Mouse (Mus musculus) liver (tissue): ENCODE results near the gene Aldh1l1.

Experiments
- DNase-seq: peaks from one replicate; pipeline ENCODE4 v3.0.0-alpha.2; 2020; ENCODE audit warnings: mixed read lengths

The Aldh1l1 gene

GRCm38 (mm10) chr6:90509085-90509484, 22.9 kb downstream of the Aldh1l1 start:
- DNase-seq = no peak

GRCm38 (mm10) chr6:90512416-90512815, 26.2 kb downstream of the Aldh1l1 start:
- DNase-seq = no peak

- no peak for DNase-seq
Observed at GRCm38 (mm10) chr6:90513074-90513856, 27.0 kb downstream of the Aldh1l1 start.

- DNase-seq = peak; percentile 29
Observed at GRCm38 (mm10) chr6:90514369-90514768, 28.1 kb downstream of the Aldh1l1 start.

DNA sequence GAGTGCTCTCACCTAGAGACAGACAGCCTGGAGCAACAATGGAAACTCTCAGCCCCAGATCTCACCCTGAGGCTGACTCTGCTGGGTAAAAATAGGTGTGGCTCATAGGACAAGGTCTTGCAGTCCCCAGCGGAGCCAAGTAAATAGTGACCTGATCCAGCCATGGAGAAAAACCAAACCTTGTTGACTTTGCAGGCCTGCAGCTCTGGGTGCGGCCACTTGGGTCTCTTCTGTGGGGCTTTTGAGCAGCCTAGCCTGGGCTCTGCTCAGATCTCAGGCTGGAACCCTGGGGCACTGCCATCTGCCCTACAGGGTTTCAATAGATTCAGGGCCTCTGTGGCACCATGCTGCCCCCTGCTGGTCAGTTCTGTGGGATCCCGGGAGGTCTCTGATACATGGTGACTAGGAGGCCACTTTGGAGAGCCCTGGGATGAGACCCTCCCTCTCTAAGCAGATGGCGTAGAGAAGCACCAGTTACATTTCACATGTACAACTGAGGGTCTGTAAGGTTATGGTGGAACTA, 28.7 kb downstream of the Aldh1l1 start:
- DNase-seq = peak; percentile 70

DNA sequence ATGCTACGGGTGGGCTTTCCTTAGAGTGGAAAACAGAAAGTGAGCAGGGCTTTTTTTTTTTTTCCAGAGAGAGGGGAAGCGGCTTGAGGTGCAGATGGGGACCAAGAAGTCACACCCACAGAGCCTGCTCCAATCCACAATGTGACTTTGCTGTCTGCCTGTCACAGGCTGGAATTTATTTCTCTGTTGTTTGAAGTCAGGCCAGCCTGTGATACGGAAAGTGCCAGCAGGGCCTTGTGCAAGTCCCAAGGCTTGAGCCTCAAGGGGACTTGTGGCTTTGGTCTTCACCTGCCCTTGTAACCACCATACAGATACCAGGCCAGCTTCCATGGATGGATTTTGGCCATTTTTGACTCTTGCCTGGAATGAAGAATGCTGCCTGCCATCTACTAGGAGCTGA, 32.7 kb downstream of the Aldh1l1 start:
- no peak for DNase-seq

- DNase-seq = no peak
Observed at GRCm38 (mm10) chr6:90519375-90519774, 33.1 kb downstream of the Aldh1l1 start.

GRCm38 (mm10) chr6:90526406-90526805, 40.2 kb downstream of the Aldh1l1 start:
- no peak for DNase-seq

- no peak for DNase-seq
Observed at GRCm38 (mm10) chr6:90529461-90530046, 43.3 kb downstream of the Aldh1l1 start.

DNA sequence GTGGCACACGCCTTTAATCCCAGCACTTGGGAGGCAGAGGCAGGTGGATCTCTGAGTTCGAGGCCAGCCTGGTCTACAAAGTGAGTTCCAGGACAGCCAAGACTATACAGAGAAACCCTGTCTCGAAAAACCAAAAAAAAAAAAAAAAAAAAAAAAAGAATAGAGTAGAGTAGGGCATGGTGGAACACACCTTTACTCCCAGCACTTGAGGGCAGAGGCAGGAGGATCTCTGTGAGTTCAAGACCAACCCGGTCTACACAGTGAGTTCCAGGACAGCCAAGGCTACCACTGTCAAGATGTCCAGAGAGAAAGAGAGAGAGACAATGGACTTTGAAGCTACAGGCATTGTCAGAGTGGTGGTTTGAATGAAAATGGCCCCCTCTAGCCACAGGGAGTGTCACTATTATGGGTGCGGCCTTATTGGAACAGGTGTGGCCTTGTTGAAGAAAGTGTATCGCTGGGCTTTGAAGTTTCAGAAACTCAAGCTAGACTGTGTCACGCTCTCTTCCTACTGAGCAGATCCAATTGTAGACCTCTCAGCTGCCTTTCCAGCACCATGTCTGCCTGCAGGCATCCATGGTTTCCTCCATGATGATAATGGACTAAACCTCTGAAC, 46.5 kb downstream of the Aldh1l1 start:
- no peak for DNase-seq

DNA sequence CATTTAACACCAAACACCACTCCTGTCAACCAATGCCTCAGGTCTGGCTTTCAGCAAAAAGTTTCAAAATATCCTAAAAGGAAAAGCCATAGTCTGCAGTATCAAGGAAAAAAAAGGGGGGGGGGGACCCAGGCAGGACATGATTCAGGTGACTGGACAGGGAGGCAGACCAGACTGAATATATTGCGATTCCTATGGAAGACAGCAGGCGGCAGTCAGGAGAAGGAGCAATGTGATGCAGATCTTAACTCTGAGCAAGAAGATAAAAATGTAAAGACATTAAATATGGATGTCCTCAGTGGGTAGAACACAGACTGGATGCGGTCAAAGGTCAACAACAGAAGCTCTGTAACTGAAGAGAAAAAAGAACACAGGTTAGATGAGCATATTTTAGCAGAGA, 47.3 kb downstream of the Aldh1l1 start:
- DNase-seq = no peak

- DNase-seq = no peak
Observed at GRCm38 (mm10) chr6:90534701-90535475, 48.7 kb downstream of the Aldh1l1 start.

- no peak for DNase-seq
Observed at GRCm38 (mm10) chr6:90536824-90537223, 50.6 kb downstream of the Aldh1l1 start.

- peak; percentile 73 for DNase-seq
Observed at GRCm38 (mm10) chr6:90537941-90538340, 51.7 kb downstream of the Aldh1l1 start.

DNA sequence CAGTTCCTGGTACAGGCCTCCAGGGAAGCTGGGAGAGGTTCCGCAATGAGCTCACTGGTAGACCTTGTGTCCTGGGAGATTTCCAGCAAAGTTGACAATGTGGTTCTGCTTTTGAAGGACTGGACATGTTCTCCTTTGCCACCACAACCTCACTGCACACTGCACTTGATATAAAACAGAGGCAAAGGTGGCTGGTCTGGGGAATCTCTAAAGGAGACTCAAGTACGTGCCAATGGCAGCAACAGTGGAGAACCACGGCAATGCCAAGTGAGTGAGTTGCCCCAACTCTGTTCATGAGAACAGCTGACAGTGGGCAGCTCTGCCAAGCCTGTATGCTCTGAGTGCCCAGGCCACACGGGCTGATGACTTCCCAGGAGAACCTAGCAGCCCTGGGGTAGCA, 53.0 kb downstream of the Aldh1l1 start:
- DNase-seq = no peak

DNA sequence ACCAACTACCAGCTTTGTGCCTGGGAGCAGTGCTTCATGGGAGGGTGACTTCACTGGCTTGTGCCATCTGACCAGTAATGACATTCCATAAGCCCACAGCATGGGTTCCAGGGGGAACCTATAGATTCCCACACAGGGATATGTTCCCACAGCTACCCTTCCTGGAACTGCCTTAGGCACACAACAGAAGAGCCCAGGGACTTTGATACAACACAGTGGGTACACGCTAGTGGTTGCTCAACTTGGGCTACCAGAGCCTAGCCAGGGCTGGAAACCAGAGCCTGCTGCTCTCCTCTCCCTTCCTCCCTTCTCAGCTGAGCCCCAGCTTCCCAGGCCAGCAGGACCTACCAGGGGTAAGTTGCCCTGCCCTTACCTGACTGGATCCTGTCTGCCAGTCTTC, 54.3 kb downstream of the Aldh1l1 start:
- DNase-seq = no peak

GRCm38 (mm10) chr6:90541367-90541772, 55.1 kb downstream of the Aldh1l1 start:
- DNase-seq = no peak

DNA sequence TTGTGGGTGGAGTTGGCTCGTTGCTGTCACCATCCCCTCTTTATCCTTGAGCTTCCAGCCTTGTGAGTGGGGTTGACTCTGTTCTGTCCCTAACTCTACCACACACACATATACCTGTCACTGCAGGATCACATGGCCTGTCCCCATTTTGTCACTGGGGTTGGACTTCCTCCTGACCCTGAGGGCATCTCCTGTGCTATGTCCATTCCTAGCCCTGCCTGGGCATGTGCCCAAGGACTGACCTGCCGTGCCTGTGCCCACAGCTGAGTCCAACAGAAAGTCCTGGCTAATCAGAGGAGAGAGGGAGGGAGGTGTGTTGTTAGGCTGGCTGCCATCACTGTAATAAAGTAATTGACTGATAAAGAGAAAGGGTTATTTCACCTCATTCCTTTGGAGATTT, 58.2 kb downstream of the Aldh1l1 start:
- DNase-seq = no peak

DNA sequence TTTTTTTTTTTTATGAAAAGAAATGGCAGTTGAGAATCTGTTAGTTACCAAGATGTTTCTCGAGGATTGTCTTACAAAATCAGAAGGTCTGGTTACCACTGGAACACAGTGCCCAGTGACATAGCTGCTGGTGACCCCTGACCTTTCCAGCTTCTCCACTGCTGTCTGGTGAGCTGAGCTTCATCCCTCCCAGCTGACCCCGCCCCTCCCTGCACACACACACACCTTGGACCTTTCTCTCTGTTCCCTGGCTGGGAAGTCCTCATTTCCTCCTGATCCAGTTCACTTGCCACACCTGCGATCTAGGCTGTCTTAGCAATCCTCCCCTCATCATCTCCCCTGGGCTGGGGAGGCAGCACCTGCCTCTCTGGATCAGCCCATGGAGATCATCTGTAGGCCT, 60.0 kb downstream of the Aldh1l1 start:
- no peak for DNase-seq

DNA sequence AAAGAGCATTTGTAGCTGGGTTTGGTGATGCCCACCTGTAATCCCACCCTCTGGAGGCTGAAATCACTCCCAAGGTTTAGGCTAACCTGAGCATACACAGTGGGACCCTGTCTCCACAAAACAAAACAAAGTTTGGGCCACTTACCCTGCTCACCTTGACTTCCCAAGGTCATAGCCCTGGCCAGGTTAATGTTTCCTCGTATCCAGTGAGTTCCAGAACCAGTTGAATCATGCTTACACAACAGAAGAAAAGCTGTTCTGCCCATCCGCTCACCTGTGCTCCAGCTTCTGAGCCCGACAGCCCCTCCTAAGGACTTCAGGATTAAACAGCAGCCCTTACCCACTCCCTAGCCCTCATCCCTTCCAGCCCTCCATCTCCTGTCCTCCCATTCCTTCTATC, 60.8 kb downstream of the Aldh1l1 start:
- no peak for DNase-seq

GRCm38 (mm10) chr6:90550161-90550912, 64.1 kb downstream of the Aldh1l1 start:
- DNase-seq = peak; percentile 71

- DNase-seq = no peak
Observed at GRCm38 (mm10) chr6:90551251-90551650, 65.0 kb downstream of the Aldh1l1 start.
